Mouse (Mus musculus) bone marrow, adult 2 months (tissue): ENCODE results near the gene Tent5b.

ENCODE experiments used
- CTCF ChIP-seq: fragments of 200-500 bp; IDR thresholded peaks from 2 replicates; pipeline ENCODE4 v1.5.1; 2011; ENCODE audit warnings: low read length, control low read depth; ENCODE audit not compliant: control insufficient read depth, insufficient read depth
- POLR2A ChIP-seq: fragments of 200-500 bp; IDR thresholded peaks from 2 replicates; pipeline ENCODE4 v1.6.1; 2011; ENCODE audit warnings: low read depth, mild to moderate bottlenecking, control low read depth, low read length, borderline replicate concordance; ENCODE audit not compliant: control insufficient read depth

DNA sequence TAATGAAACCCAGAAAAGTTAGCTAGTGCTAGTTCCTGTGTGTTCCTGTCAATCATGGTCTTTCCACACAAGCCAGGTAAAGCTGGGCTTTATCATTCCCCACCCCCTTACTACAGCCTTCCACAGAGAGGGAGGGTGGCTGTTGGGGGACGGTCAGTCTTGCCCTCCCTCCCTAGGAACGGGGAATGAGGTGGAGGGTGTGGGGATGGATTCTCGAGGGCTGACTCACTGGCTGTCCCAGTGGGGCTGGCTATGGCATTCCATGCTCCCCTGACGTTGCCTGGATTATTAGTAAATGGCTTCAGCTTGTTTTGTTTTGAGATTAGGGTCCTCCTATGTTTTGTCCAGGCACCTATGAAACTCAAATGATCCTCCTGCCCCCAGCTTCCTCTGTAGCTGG, 1.6 kb downstream of the Tent5b start:
- no peak for TF ChIP-seq CTCF
- TF ChIP-seq POLR2A = no peak
